ENCODE assay signal across 16 mouse cellular contexts in genomic region chr16:5452971-5453370, GRCm38 (mm10).
A peak's percentile ranks its signal among the peaks of the same experiment; 100 is the strongest.
DNase-seq lines count a peak whose midpoint lies in the region; ATAC-seq and TF ChIP-seq lines count a peak whose summit lies in the region.
"Had no signal": no experiment of that assay in that cellular context is flagged by ENCODE, and none has a peak within 500 bp of the region (broad histone marks: within the 10 kb centered on the region; RNA-seq: fewer than 3 reads in every experiment).

No protein-coding gene starts in this region.

- H3K36me3 ChIP-seq in intestine, embryonic 15.5 days = no peaks in the 10 kb centered on the region
- no peaks in the 10 kb centered on the region for H3K36me3 ChIP-seq in intestine, embryonic 16.5 days (ENCODE audit: control insufficient read depth, insufficient read depth, low read length)
- H3K36me3 ChIP-seq in thymus, adult 2 months (ENCODE audit: control insufficient read depth, insufficient read depth, low read length) = no peaks in the 10 kb centered on the region
- H3K36me3 ChIP-seq in limb, embryonic 10.5 days = no peaks in the 10 kb centered on the region
- H3K36me3 ChIP-seq: hindbrain, embryonic 15.5 days; kidney, embryonic 15.5 days; neural tube, embryonic 13.5 days had no signal

- WGBS in intestine, embryonic 15.5 days = 68% methylated on average over 6 of the region's 6 CpGs
- WGBS in intestine, embryonic 16.5 days = 60% methylated on average over 6 of the region's 6 CpGs
- WGBS in thymus, adult 2 months = 15% methylated on average over 6 of the region's 6 CpGs
- 66% methylated on average over 6 of the region's 6 CpGs for WGBS in lung, adult 2 months
- WGBS in limb, embryonic 10.5 days = 83% methylated on average over 6 of the region's 6 CpGs

- peak; percentile 74 for DNase-seq in CD4-positive, CD25-positive, alpha-beta regulatory T cell, adult 2 months (ENCODE audit: low read depth, low spot score)
- peak; percentile 70 for DNase-seq in thymus, adult 2 months
- no peak for DNase-seq in lung, postnatal 10 days
- DNase-seq in lung, adult 2 months = no peak
- no peak for DNase-seq in limb, embryonic 10.5 days (ENCODE audit: low spot score)
- DNase-seq: cerebellum, adult 9-11 months; gastrocnemius, postnatal 14 days; heart, postnatal 10 days; layer of hippocampus, postnatal 36 days; lung, embryonic 14.5 days had no signal

- H3K27me3 ChIP-seq in intestine, embryonic 15.5 days (replicated peaks) = no peaks in the 10 kb centered on the region
- no peaks in the 10 kb centered on the region for H3K27me3 ChIP-seq in intestine, embryonic 16.5 days (replicated peaks; ENCODE audit: control insufficient read depth, insufficient read depth, low read length)
- no peaks in the 10 kb centered on the region for H3K27me3 ChIP-seq in thymus, adult 2 months (ENCODE audit: control insufficient read depth, insufficient read depth, low read length)
- no peaks in the 10 kb centered on the region for H3K27me3 ChIP-seq in limb, embryonic 10.5 days (ENCODE audit: low read depth, poor library complexity, severe bottlenecking)
- H3K27me3 ChIP-seq: hindbrain, embryonic 15.5 days; kidney, embryonic 15.5 days; neural tube, embryonic 13.5 days had no signal

- no peaks in the 10 kb centered on the region for H3K9me3 ChIP-seq in intestine, embryonic 15.5 days
- H3K9me3 ChIP-seq in intestine, embryonic 16.5 days (ENCODE audit: control insufficient read depth, low read length) = no peaks in the 10 kb centered on the region
- no peaks in the 10 kb centered on the region for H3K9me3 ChIP-seq in limb, embryonic 10.5 days (replicated peaks)
- H3K9me3 ChIP-seq: hindbrain, embryonic 15.5 days; kidney, embryonic 15.5 days; neural tube, embryonic 13.5 days had no signal

- no peak overlapping the region for H3K4me3 ChIP-seq in intestine, embryonic 15.5 days (replicated peaks)
- no peak overlapping the region for H3K4me3 ChIP-seq in intestine, embryonic 16.5 days (ENCODE audit: low read length)
- H3K4me3 ChIP-seq in thymus, adult 2 months (ENCODE audit: control insufficient read depth, insufficient read depth, low read length) = peak overlapping the region; percentile 13; the same call in 1 of the 2 replicates
- H3K4me3 ChIP-seq in lung, adult 2 months (replicated peaks; ENCODE audit: extremely low read depth, low read depth, low read length) = no peak overlapping the region
- no peak overlapping the region for H3K4me3 ChIP-seq in limb, embryonic 10.5 days
- H3K4me3 ChIP-seq: hindbrain, embryonic 15.5 days; kidney, embryonic 15.5 days; neural tube, embryonic 13.5 days had no signal

- ATAC-seq in intestine, embryonic 15.5 days = 0 out of 2 replicates have a peak, but pooled peaks have one; percentile 58
- no peak; the same call in 1 of the 2 replicates for ATAC-seq in intestine, embryonic 16.5 days
- ATAC-seq in granulocyte monocyte progenitor cell, adult 5-6 weeks (replicated peaks; ENCODE audit: poor library complexity, severe bottlenecking) = peak; percentile 33; the same call in 1 of the 2 replicates

- no peaks in the 10 kb centered on the region for H3K4me1 ChIP-seq in intestine, embryonic 15.5 days (replicated peaks)
- no peaks in the 10 kb centered on the region for H3K4me1 ChIP-seq in intestine, embryonic 16.5 days (ENCODE audit: control insufficient read depth, insufficient read depth, low read length)
- peaks cover 36% of the 10 kb centered on the region for H3K4me1 ChIP-seq in thymus, adult 2 months (replicated peaks; ENCODE audit: control insufficient read depth, insufficient read depth, low read length)
- no peaks in the 10 kb centered on the region for H3K4me1 ChIP-seq in lung, adult 2 months (ENCODE audit: control insufficient read depth, insufficient read depth, low read length)
- 0 out of 2 replicates have a peak, but pooled peaks cover 8% of the 10 kb centered on the region for H3K4me1 ChIP-seq in limb, embryonic 10.5 days
- H3K4me1 ChIP-seq: kidney, embryonic 15.5 days had no signal

- no peak overlapping the region for H3K27ac ChIP-seq in intestine, embryonic 15.5 days
- H3K27ac ChIP-seq in intestine, embryonic 16.5 days (ENCODE audit: low read length) = no peak overlapping the region
- H3K27ac ChIP-seq in thymus, adult 2 months (ENCODE audit: control insufficient read depth, insufficient read depth, low read length) = peak overlapping the region; percentile 88
- no peak overlapping the region for H3K27ac ChIP-seq in limb, embryonic 10.5 days
- H3K27ac ChIP-seq: hindbrain, embryonic 15.5 days; kidney, embryonic 15.5 days; neural tube, embryonic 13.5 days had no signal

- no peak for TF ChIP-seq CTCF in thymus, adult 2 months (IDR thresholded peaks at IDR 0.05; ENCODE audit: borderline replicate concordance, control insufficient read depth, extremely low read depth, insufficient read depth, low read length, poor library complexity)
- TF ChIP-seq CTCF in lung, adult 2 months (IDR thresholded peaks at IDR 0.05; ENCODE audit: insufficient read depth, low read length) = no peak

- no peak overlapping the region for H3K4me2 ChIP-seq in intestine, embryonic 15.5 days (replicated peaks)
- H3K4me2 ChIP-seq in intestine, embryonic 16.5 days (ENCODE audit: low read depth, low read length) = no peak overlapping the region
- H3K4me2 ChIP-seq: hindbrain, embryonic 15.5 days; kidney, embryonic 15.5 days; lung, embryonic 14.5 days; neural tube, embryonic 13.5 days had no signal

- TF ChIP-seq POLR2A in thymus, adult 2 months (IDR thresholded peaks at IDR 0.05; ENCODE audit: control insufficient read depth, extremely low read depth, insufficient read depth, low read length, poor library complexity) = 0 out of 2 replicates have a peak, but pooled peaks have one; percentile 34
- TF ChIP-seq POLR2A in lung, adult 2 months (IDR thresholded peaks at IDR 0.05; ENCODE audit: borderline replicate concordance, extremely low read depth, low read depth, low read length) = no peak

- no peak overlapping the region for H3K9ac ChIP-seq in intestine, embryonic 15.5 days
- no peak overlapping the region for H3K9ac ChIP-seq in intestine, embryonic 16.5 days (ENCODE audit: low read depth, low read length)
- H3K9ac ChIP-seq: hindbrain, embryonic 15.5 days; kidney, embryonic 15.5 days; lung, embryonic 14.5 days; neural tube, embryonic 13.5 days had no signal

Comparison
In these comparisons a context has a peak if more than half of its experiments do, and no peak if none do; other contexts are left out.
1. DNase-seq: peak in CD4-positive, CD25-positive, alpha-beta regulatory T cell, adult 2 months (single experiment) and thymus, adult 2 months (single experiment); none in lung, postnatal 10 days (single experiment), lung, adult 2 months (single experiment) and limb, embryonic 10.5 days (single experiment).